Mouse (Mus musculus) large intestine, adult 2 months (tissue): ENCODE data around the gene Kcnk4. TPM values are rescaled to one million over a fixed set of nuclear protein-coding genes. Genes with fewer than 3 reads are reported as not detected.
A peak's percentile ranks its signal among the peaks of the same experiment; 100 is the strongest.

ENCODE experiments used
- DNase-seq: peaks from one replicate; pipeline ENCODE4 v3.0.0-alpha.2; 2012; ENCODE audit warnings: low read depth, low spot score
- WGBS: fragments of 180-500 bp; shearing (Covaris S2); methylation state at CpG from one replicate; pipeline ENCODE4 v1.1.7; 2018; 5-methylcytosine and 5-hydroxymethylcytosine counted together
- polyA plus RNA-seq: library from polyadenylated mRNA; depleted of rRNA; stranded (reverse); fragments of >200 nt; gene quantifications from 2 replicates; pipeline ENCODE4 v1.2.3, GENCODE M21; 2012; rRNA removed

The Kcnk4 gene
- not detected in 2 replicates for polyA plus RNA-seq

DNA sequence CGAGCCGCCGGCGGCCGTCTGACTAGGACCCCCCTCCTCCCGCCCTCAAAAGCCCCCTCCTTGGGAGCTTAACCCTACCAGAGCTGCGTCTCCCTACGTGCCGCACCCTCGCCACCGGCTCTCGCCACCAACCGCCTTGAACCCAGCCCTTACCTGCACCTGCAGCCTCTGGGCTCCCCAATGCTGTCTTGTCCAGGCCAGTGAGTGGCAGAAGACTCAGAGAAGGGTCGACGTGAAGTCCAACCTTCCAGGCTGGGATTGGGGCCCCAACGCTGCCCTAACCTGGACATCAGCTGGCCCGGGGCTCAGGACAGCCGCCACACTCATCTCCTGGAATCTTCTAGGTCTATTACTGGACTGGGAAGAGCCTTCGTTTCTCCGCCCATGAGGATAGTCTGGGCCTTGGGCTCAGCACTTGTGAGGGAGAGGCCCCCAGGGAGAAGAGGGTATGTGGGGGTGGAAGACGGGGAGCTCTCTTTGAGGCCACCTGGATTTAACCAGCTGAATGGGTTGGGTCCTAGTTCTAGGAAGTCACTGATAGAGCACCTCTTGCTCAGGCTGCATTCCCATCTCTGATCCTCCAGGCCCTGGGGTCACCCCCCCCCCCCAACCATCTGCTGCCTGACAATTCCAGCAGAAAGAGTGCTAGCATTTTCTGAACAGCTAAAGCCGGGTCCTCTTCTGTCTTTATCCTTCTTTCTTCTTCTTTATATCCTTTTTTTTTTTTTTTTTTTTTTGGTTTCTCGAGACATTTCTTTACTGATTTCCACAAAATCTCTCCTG lies at the start of gene Kcnk4:
Kcnk4 (minus strand) TSS at position 321 of the 783 bp plus-strand sequence.
- 19% methylated on average over 23 of the region's 23 CpGs for WGBS

GRCm38 (mm10) chr19:6983621-6984020 lies 49.3 kb upstream of the Kcnk4 start:
- 99% methylated on average over 5 of the region's 5 CpGs for WGBS

More for the DNA sequence above, at the start of gene Kcnk4:
- DNase-seq: no peak

GRCm38 (mm10) chr19:6981465-6981864 lies 47.1 kb upstream of the Kcnk4 start:
- 79% methylated on average over 4 of the region's 4 CpGs for WGBS
- no peak for DNase-seq

More at GRCm38 (mm10) chr19:6983621-6984020, 49.3 kb upstream of the Kcnk4 start:
- no peak for DNase-seq

DNA sequence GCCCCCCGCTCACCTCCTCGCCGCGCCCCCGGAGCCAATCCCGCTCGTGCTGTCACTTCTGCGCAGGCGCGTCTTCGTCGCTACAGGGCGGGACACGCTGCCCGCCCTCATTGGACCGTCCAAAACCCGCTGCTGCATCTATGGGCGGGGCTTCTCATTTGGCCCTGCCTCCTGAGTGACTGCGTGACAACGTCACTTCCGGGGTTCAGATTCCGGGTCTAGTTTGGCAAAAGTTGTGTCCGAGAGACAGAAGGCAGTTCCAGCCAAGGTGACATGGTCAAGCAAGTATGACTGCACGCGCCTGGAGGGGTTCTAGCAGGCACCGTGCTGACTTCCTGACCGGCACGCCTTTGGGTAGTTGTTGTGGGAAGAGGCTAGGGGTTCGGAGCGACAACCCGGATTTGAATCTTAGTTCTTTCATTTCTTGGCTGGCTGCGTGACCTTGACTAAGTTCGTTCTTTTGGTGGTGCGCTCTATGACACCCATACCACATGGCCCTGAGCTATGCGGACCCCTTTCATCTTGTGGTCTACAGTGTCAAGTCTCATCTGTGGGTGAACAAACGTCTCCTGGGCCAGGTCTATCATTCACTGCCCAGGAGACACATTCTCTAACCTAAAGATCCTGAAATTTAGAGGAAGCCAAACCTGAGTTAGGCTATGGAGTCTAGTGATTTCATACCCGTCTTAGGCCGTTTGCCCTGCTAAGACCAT lies 46.2 kb upstream of the Kcnk4 start, which contains the start of gene Fkbp2:
Fkbp2 (minus strand) TSS at position 121 of the 713 bp plus-strand sequence.
- WGBS: 1% methylated on average over 38 of the region's 38 CpGs
- peak; percentile 98 for DNase-seq

DNA sequence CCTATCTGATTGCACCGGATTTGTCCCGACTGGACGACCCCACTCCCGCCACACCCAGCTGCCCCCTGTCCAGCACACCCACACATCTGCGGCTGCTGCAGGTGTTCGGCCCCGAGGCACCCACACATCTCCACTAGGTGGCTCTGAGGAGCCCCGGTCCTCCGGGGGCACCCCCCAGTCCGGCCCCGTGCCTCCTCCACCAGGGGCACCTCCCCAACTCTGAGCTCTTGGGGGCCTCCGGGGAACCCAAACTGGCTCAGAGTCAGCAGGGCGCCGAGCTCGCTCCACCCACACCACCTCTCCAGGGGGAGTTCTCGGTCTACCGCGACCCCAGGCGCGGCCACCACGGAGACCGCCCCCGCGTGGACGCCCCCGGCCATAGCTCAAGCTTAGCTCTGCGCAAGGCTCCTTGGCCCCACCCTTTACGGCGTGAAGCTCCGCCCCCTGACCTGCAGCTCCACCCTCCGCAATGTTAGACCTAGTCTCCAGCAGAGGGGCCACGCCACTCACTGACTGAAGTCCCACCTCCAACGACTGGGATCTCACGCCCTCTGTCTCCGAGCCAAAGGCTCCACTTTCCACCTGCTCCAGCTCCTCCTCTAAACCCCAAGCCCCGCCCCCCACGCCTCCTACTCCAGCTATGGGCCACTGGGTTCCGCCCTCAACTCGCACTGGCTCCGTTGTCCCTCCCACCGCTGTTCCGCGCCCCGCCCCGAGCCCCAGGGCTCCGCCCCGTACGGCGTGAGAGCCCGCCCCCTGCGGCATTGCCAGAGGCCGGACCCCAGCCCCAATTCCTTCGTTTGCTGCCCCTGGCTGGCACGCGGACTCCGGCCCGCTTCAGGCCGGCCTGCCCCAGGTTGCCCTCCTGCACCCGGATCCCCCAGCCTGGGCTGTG lies 45.4 kb upstream of the Kcnk4 start:
- WGBS: 1% methylated on average over 59 of the region's 59 CpGs
- peak; percentile 98 for DNase-seq

DNA sequence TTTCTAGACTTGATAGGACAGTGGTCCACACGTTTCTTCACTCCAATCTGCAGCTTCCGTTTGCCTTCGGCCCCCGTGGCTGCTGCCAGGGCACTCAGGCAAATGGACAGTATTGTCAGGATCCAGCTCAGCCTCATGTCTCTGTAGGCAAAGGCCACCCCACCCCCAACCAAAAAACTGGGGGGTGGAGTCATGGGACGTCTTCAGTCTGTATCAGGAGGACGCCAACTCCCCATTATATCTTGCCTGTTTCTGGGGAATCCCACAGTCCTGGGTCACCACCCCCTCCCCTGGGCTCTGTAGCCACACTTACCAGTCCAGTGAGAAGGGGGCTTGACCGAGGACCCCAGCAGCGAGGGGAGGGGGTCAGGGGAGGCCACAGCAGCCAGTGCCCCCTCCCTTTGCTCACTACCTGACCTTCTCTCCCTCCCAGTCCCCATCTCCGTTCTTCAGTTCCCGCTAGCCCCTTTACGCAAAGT lies 44.7 kb upstream of the Kcnk4 start:
- 13% methylated on average over 11 of the region's 11 CpGs for WGBS
- no peak for DNase-seq

DNA sequence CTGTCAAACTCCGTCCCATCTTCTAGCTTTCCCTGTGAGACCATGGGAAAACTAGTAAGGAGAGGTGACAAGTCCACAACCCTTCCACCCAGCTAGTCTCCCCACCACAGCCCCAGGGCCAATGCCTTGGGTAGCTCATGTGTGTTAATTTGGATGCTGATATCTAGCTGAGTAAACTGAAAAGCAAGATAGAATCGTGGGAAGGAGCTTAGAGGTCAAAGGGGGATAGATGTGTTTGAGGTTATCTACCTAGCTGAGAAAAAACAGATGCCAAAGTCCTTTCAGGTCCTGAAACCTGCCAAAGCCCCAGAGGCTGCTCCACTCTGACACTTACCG lies 44.3 kb upstream of the Kcnk4 start:
- 37% methylated on average over 3 of the region's 3 CpGs for WGBS
- DNase-seq: no peak

DNA sequence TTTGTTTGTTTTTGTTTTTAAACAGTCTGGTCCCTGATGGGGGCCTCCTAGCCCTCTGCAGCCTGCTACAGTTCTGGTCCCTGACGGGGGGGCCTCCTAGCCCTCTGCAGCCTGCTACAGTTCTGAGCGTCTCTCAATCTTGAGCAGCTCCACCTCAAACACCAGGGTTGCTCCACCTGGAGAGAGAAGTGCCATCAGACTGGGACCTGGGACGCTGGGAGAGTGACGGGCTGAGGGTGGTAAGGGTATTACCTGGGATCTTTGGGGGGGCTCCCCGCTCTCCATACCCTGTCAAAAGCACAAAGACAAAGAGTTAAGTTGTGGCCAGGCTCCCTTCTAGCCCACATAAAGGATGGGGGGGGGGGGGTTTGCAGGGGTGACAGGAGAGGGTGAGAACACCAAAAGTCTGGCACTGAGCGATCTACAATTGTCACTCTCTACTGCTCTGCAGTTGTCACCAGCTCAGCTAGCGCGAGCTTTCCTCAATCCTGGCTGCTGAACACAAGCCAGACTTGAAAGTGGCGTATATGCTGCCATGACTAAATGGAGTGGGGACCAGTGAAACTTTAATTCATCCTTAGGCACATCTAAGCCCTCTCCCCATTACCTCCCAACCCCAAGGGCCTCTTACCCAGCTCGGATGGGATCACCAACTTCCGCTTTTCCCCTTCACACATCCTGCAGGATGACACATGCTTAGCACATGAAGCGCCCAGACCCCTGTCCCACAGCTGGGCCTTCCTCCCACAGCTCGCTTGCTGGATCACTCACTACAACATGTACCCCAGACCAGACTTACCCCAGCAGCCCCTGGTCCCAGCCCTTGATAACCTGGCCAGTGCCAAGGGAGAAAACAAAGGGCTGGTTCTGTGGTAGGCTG lies 43.7 kb upstream of the Kcnk4 start:
- WGBS: 81% methylated on average over 13 of the region's 13 CpGs
- no peak for DNase-seq

GRCm38 (mm10) chr19:6975537-6976521 lies 41.5 kb upstream of the Kcnk4 start, which contains the start of gene Plcb3:
Plcb3 (minus strand) TSS chr19:6976470.
- DNase-seq: no peak
- WGBS: 0% methylated on average over 16 of the region's 16 CpGs

DNA sequence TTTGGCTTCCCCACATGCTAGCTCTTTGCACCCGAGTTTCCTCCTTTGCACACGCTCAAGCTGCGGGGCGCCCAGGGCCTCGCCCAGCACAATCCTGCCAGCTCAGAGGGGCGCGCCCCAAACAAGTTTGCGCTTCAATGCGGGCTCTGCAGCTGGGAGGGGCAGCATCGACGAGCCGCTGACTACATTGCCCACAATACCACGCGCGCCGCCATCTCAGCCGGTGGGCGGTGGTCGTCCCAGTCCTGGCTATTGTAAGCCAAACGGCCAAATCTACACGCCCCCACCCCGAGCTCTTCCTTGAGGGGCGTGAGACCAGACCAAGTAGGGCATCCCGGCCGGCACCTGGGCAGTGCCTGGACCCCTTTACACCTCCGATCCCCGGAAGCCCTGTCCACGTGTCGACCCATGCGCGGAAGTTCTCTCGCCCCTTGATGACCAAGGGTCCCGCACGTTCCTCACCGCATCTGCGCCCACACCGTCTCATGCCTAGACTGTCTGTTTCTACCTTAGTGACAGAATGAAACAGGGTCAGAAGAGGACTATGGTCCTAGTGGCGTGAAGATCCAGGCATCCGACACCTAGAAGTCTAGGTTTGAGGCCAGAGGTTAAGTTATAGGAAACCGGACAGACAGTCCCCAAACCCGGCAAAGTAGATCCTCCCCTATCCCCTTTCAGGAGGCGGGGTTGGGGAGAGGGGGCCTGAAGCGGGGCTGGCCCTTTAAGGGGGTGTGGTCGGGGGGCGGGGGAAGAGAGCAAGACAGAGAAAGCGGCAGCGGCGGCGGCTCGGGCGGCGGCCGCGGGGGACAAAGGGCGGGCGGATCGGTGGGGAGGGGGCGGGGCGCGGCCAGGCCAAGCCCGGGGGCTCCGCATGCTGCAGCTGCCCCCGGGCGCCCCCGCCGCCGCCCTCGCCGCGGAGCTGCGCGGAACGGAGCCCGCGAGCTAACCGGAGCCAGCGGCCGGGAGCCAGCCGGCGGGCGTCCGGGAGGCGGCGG lies 40.2 kb upstream of the Kcnk4 start, which contains the start of gene Ppp1r14b:
Ppp1r14b (plus strand) TSS at position 758 of the 995 bp plus-strand sequence.
- WGBS: under 1% methylated on average over 74 of the region's 84 CpGs
- DNase-seq: no peak

DNA sequence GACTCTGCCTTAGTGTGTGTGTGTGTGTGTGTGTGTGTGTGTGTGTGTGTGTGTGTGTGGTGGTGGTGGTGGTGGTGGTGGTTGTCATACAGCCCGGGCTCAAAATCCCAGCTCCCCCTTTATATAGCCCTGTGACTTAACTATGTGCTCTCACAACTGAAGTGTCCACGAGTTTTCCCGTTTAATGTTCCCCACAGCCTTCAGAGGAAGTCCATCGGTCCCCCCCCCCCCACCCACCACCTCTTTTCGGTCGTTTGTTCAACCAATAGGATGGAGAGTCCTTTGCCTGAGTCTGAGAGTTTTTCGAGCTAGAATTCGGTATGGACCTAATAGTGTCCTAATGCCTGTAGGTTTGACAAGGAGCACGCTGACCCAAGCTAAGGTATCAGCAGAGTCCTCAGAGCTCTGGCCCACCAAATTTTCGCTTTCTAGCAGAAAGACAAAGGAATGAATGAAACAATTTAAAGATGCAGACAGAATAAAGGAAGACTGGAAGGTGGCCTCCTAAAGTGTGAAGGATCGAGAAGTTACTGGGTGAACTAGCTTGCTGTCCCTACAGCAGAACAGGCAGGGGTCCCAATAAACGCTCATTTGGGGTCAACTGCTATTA lies 39.4 kb upstream of the Kcnk4 start:
- no peak for DNase-seq
- WGBS: 34% methylated on average over 12 of the region's 12 CpGs

DNA sequence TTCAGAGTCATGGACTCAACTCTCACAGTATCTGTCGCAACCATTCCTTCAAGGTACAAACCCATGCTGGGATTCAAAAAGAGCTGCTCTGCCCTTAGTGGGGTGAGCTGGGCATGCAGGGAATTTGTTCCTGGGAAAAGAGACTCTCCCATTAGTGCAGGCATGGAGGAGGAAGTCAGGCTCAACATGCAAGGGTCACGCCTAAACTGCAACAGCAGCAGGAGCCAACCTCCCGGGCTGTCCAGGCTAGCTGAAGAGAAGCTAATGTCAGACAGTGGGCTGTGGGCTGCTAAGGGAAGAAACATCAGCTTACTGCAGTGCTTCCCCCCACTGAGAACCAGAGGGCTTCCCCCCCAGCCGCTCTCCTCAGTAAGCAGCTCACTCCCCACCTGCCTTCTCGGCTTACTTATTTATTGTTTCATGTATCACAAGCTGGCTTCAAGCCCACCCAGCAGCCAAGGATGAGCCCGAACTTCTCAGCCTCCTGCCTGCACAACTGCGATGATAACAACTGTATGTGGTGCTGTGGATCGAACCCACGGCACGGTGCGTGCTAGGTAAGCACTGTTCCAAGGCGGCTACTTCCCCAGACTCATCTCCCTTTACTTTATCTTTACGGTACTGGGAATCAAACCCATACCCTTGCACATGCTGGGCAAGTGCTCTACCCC lies 38.1 kb upstream of the Kcnk4 start:
- 76% methylated on average over 13 of the region's 13 CpGs for whole genome bisulfite sequencing

DNA sequence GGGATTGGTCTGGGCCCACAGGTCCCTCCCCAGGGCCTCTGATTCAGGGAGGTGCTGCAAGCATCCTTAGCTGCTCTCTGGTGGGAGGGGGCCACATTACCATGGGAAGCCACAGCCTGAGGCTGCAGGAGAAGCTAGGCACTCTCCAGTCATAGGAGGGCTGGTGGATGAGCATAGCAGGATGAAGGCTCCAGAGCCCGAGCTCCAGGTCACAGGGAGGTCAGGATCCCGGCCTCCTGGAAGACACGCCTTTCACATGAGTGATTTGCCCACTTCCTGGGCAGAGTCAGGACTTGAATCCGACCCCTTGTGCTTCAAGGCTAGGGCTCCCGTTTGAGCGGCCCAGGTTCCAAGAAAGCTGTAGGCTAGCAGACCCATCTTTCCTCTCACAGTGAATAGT lies 37.3 kb upstream of the Kcnk4 start:
- WGBS: 44% methylated on average over 6 of the region's 6 CpGs
- DNase-seq: no peak

More for the DNA sequence above, 38.1 kb upstream of the Kcnk4 start:
- no peak for DNase-seq

GRCm38 (mm10) chr19:6970460-6971085 lies 36.3 kb upstream of the Kcnk4 start:
- no peak for DNase-seq
- 20% methylated on average over 11 of the region's 11 CpGs for WGBS
